Mouse (Mus musculus) left cerebral cortex, adult 18-20 months (tissue): ENCODE data around the gene Olfr109. TPM values are rescaled to one million over a fixed set of nuclear protein-coding genes. Genes with fewer than 3 reads are reported as not detected.

ENCODE experiments used
- DNase-seq, 2 experiments: peaks; one replicate each; pipeline ENCODE4 v3.0.0; 2021 to 2022; ENCODE audit warnings: low spot score in 2 of 2, mixed read lengths in 1 of 2
- long read RNA-seq, 2 experiments: library from polyadenylated mRNA; stranded (forward); transcript quantifications; one replicate each; pipeline ENCODE4 v2.0.0; 2021
- total RNA-seq, 2 experiments: library from RNA; stranded (reverse); gene quantifications; 2 replicates each; pipeline ENCODE4 v1.2.3; 2021

Gene Olfr109
- total RNA-seq, result not detected
- long read RNA-seq, experiment 1, result 0 reads
- long read RNA-seq, experiment 2, result 0 reads

- DNase-seq, result no peak
Observed at GRCm38 (mm10) chr17:37458616-37459015, at the start of gene Olfr109. Gene Olfr109, plus strand, starts transcription at chr17:37458916.

- no peak for DNase-seq
Observed at GRCm38 (mm10) chr17:37413380-37413779, 45.3 kb upstream of the Olfr109 start.

GRCm38 (mm10) chr17:37445180-37445579, 13.5 kb upstream of the Olfr109 start, which contains the start of gene Olfr108:
Gene Olfr108, plus strand, starts transcription at chr17:37445480.
- no peak for DNase-seq

GRCm38 (mm10) chr17:37483452-37483851, 24.7 kb downstream of the Olfr109 start, which contains the start of gene H2-M2:
Gene H2-M2, minus strand, starts transcription at chr17:37483552.
- no peak for DNase-seq

GRCm38 (mm10) chr17:37491930-37492518, 33.3 kb downstream of the Olfr109 start, which contains the start of gene Olfr110:
Gene Olfr110, plus strand, starts transcription at chr17:37492468.
- peak in 1 of 2 experiments; percentile 2 for DNase-seq

- no peak for DNase-seq
Observed at GRCm38 (mm10) chr17:37507730-37508129, 49.0 kb downstream of the Olfr109 start, which contains the start of gene Olfr111. Gene Olfr111, plus strand, starts transcription at chr17:37508030.

Other genes with a start within 250 kb of the Olfr109 start
- not detected for gene Olfr95, start 245.8 kb upstream of the Olfr109 start, total RNA-seq
- not detected for gene Olfr96, start 238.8 kb upstream of the Olfr109 start, total RNA-seq
- gene Olfr97, start 221.6 kb upstream of the Olfr109 start, total RNA-seq, result not detected
- gene Olfr98, start 195.2 kb upstream of the Olfr109 start, total RNA-seq, result not detected
- 1 to 10 TPM; 3.8 to 4.6 TPM for gene H2-M3, start 188.7 kb upstream of the Olfr109 start, total RNA-seq
- not detected for gene Olfr99, start 175.5 kb upstream of the Olfr109 start, total RNA-seq
- not detected for gene Olfr101, start 154.6 kb upstream of the Olfr109 start, total RNA-seq
- gene Olfr102, start 141.9 kb upstream of the Olfr109 start, total RNA-seq, result not detected
- gene Olfr103, start 119.2 kb upstream of the Olfr109 start, total RNA-seq, result not detected
- gene Olfr104-ps, start 99.3 kb upstream of the Olfr109 start, total RNA-seq, result not detected
- gene Olfr105-ps, start 79.9 kb upstream of the Olfr109 start, total RNA-seq, result not detected
- gene Olfr106-ps, start 68.5 kb upstream of the Olfr109 start, total RNA-seq, result not detected
- gene Olfr107, start 59.7 kb upstream of the Olfr109 start, total RNA-seq, result not detected
- not detected for gene Olfr108, start 13.4 kb upstream of the Olfr109 start, total RNA-seq
- gene H2-M2, start 24.6 kb downstream of the Olfr109 start, total RNA-seq, result not detected
- not detected for gene Olfr110, start 33.6 kb downstream of the Olfr109 start, total RNA-seq
- gene Olfr111, start 49.1 kb downstream of the Olfr109 start, total RNA-seq, result under 1 TPM in 1 of 2 experiments, not detected in 1; 0.19 TPM
- gene Olfr112, start 110.5 kb downstream of the Olfr109 start, total RNA-seq, result not detected
- gene Olfr113, start 118.7 kb downstream of the Olfr109 start, total RNA-seq, result not detected
- gene Olfr114, start 133.8 kb downstream of the Olfr109 start, total RNA-seq, result not detected
- not detected for gene Olfr115, start 168.2 kb downstream of the Olfr109 start, total RNA-seq
- not detected for gene Olfr116, start 168.3 kb downstream of the Olfr109 start, total RNA-seq
- not detected for gene Olfr117, start 204.9 kb downstream of the Olfr109 start, total RNA-seq
- gene Olfr118, start 208.1 kb downstream of the Olfr109 start, total RNA-seq, result not detected
- not detected for gene Olfr119, start 237.6 kb downstream of the Olfr109 start, total RNA-seq